Mouse (Mus musculus): ENCODE measurements around the gene Focad. TPM values are rescaled to one million over a fixed set of nuclear protein-coding genes. Genes with fewer than 3 reads are reported as not detected.
"Not testable (repeated sequence)": the region's sequence is repeated elsewhere in the genome, so short reads cannot be mapped to it uniquely, and the experiment has no call there.

The Focad gene
- polyA plus RNA-seq, 1 experiment from 2014 or later = 17.7 TPM

DNA sequence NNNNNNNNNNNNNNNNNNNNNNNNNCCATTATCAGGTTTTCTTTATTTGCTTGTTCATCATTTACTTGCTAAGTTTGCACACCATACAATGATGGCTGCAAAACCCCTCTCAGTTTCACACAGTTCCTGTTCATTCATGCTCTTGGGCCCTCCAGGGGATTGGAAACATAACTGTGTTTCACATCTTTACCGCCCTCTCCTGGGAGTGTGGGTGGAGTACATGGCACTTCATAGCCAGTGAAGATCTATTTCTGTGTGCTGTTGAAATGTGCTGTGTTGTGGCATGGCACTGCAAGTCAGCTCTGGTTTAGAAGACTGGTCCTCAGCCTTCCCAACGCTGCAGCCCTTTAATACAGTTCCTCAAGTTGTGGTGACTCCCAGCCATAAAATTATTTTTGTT, 262.2 kb downstream of the Focad start:
- WGBS = 67% methylated on average over 2 of the region's 2 CpGs
- Histone ChIP-seq H3K4me3 (ENCODE audit: low read depth, low read length) (no peak overlapping the region), H3K36me3 (ENCODE audit: control insufficient read depth, insufficient read depth, low read length) (no peaks in the 10 kb centered on the region), H3K4me2 (ENCODE audit: low read depth, low read length, severe bottlenecking) (no peak overlapping the region), H3K27me3 (ENCODE audit: control insufficient read depth, insufficient read depth, low read length) (no peaks in the 10 kb centered on the region), H3K9me3 (ENCODE audit: control insufficient read depth, low read length) (no peaks in the 10 kb centered on the region), H3K4me1 (replicated peaks; ENCODE audit: control insufficient read depth, insufficient read depth, low read length) (no peaks in the 10 kb centered on the region), H3K27ac (ENCODE audit: low read depth, low read length) (no peak overlapping the region), H3K9ac (ENCODE audit: low read length) (no peak overlapping the region)
- ATAC-seq (replicated peaks; ENCODE audit: low FRiP score) (no peak), DNase-seq (ENCODE audit: low spot score) (no peak)

DNA sequence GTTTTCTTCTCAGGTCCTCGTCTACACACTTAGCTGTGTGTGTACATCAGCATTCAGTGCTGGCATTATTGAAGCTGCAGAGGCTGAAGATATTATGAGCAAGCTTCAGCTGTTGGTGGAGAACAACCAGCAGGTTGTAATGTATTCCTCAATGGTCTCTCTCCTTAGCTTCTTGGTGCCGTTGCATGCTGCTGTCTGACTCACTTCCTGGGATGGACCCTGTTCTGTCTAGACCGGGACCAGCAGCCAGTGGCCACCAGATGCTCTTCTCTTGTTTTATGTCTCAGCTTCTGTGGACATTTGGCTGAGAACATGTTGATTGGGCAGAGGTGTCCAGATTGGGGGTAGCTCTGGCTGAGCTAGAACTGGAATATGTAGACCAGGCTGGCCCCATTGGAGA, 263.0 kb downstream of the Focad start:
- no peak overlapping the region for H3K27ac ChIP-seq (ENCODE audit: low read depth, low read length)
- H3K4me3 ChIP-seq (ENCODE audit: low read depth, low read length) = no peak overlapping the region
- no peak overlapping the region for H3K4me2 ChIP-seq (ENCODE audit: low read depth, low read length, severe bottlenecking)
- no peak overlapping the region for H3K9ac ChIP-seq (ENCODE audit: low read length)
- H3K36me3 ChIP-seq (ENCODE audit: control insufficient read depth, insufficient read depth, low read length) = no peaks in the 10 kb centered on the region
- H3K4me1 ChIP-seq (replicated peaks; ENCODE audit: control insufficient read depth, insufficient read depth, low read length) = no peaks in the 10 kb centered on the region
- no peak for DNase-seq (ENCODE audit: low spot score)
- H3K9me3 ChIP-seq (ENCODE audit: control insufficient read depth, low read length) = no peaks in the 10 kb centered on the region
- no peak for ATAC-seq (replicated peaks; ENCODE audit: low FRiP score)
- WGBS = 86% methylated on average over 3 of the region's 3 CpGs
- no peaks in the 10 kb centered on the region for H3K27me3 ChIP-seq (ENCODE audit: control insufficient read depth, insufficient read depth, low read length)

DNA sequence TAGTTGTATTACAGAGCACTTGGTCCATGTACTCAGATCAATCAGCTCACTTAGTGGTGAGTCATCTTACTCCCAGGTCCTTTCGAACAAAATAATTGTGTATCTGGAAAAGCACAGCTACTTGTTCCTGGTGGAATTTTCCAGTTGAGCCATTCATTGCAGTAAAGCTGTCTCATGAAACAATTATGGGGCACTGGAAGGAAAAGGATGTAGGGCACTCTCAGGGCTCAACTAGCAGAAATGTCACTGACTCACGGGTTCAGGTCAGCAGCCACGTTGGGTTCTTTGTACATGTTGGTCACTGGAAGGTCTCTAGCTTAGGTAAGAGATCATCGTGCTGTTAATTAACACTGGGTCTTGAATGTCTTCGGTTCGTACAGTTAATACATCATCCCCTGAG, 275.5 kb downstream of the Focad start:
- 85% methylated on average over 6 of the region's 6 CpGs for WGBS
- ATAC-seq (replicated peaks; ENCODE audit: low FRiP score) = no peak
- no peaks in the 10 kb centered on the region for H3K27me3 ChIP-seq (ENCODE audit: control insufficient read depth, insufficient read depth, low read length)
- no peaks in the 10 kb centered on the region for H3K36me3 ChIP-seq (ENCODE audit: control insufficient read depth, insufficient read depth, low read length)
- H3K9me3 ChIP-seq (ENCODE audit: control insufficient read depth, low read length) = no peaks in the 10 kb centered on the region
- no peak overlapping the region for H3K9ac ChIP-seq (ENCODE audit: low read length)
- no peak overlapping the region for H3K4me3 ChIP-seq (ENCODE audit: low read depth, low read length)
- DNase-seq (ENCODE audit: low spot score) = no peak
- no peak overlapping the region for H3K27ac ChIP-seq (ENCODE audit: low read depth, low read length)
- H3K4me2 ChIP-seq (ENCODE audit: low read depth, low read length, severe bottlenecking) = no peak overlapping the region
- H3K4me1 ChIP-seq (replicated peaks; ENCODE audit: control insufficient read depth, insufficient read depth, low read length) = peaks cover 2% of the 10 kb centered on the region; the same call in 1 of the 2 replicates

DNA sequence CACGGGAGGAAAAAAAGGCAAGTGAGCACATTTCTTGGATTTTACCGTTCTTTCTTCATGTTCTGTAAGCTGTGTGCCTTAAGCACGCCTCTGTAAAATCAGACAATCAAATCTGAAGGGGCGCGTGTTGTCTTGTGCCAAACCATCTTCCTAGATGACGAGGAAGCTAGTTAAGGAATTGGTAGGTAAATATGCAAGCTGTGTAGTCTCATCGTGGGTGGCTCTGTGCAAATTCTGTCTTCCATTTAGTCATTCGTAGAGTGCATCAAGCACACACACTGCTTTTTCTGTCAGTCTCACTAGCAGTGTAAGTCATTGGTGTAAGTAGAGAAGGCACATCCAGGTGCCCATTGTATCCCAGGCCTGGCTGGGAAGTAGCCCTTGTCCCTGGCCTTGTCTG, 276.4 kb downstream of the Focad start:
- no peak overlapping the region for H3K4me3 ChIP-seq (ENCODE audit: low read depth, low read length)
- H3K27me3 ChIP-seq (ENCODE audit: control insufficient read depth, insufficient read depth, low read length) = no peaks in the 10 kb centered on the region
- no peak overlapping the region for H3K4me2 ChIP-seq (ENCODE audit: low read depth, low read length, severe bottlenecking)
- no peak overlapping the region for H3K9ac ChIP-seq (ENCODE audit: low read length)
- no peaks in the 10 kb centered on the region for H3K9me3 ChIP-seq (ENCODE audit: control insufficient read depth, low read length)
- H3K36me3 ChIP-seq (ENCODE audit: control insufficient read depth, insufficient read depth, low read length) = no peaks in the 10 kb centered on the region
- ATAC-seq (replicated peaks; ENCODE audit: low FRiP score) (no peak), DNase-seq (ENCODE audit: low spot score) (no peak)
- no peak overlapping the region for H3K27ac ChIP-seq (ENCODE audit: low read depth, low read length)
- WGBS = 89% methylated on average over 8 of the region's 8 CpGs
- peaks cover 2% of the 10 kb centered on the region; the same call in 1 of the 2 replicates for H3K4me1 ChIP-seq (replicated peaks; ENCODE audit: control insufficient read depth, insufficient read depth, low read length)

DNA sequence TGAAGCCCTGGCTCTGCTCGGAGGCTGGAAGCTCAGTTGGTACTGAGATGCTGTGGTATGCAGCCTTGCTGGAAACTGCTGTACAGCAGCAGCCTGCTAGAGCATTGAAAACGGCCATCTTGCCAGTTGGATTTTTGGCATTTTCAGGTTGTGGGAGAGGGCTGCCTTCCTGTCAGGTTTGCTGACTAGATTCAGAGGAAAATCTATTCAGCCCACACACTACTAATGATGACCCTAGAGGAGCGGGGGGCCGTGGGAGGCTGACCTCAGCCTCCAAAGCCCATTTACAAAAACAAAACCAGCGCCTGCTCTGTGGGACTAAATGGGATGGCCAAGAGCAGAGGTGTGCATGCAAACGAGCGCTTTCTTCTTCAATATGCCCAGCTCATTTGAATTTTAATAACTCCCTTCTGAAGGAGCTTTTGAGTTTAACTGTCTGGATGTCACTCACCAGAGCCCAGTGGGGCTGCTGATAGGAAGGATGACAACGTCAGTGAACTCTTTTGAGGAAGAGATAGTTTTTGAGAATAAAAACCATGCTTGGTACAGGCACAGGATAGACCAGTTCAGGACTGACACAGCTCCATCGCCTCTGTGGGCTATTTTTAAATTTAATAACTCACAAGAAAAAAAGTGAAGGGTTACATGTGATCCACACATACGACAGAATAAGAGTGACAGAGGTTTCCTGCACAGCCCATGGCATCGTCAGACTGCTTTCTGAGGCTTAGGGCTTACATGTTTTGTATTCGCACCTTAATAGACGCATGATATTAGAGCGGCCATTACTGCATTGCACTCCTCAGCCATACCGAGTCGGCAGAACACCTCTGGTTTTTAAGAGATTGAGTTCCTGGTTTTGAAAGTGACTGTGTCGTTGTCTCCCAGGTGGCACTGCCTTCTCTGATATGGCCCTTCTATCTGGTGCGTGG, 278.1 kb downstream of the Focad start:
- no peaks in the 10 kb centered on the region for H3K9me3 ChIP-seq (ENCODE audit: control insufficient read depth, low read length)
- peak overlapping the region; percentile 53; the same call in 1 of the 2 replicates for H3K27ac ChIP-seq (ENCODE audit: low read depth, low read length)
- H3K36me3 ChIP-seq (ENCODE audit: control insufficient read depth, insufficient read depth, low read length) = no peaks in the 10 kb centered on the region
- H3K27me3 ChIP-seq (ENCODE audit: control insufficient read depth, insufficient read depth, low read length) = no peaks in the 10 kb centered on the region
- peak overlapping the region; percentile 15; the same call in 1 of the 2 replicates for H3K4me2 ChIP-seq (ENCODE audit: low read depth, low read length, severe bottlenecking)
- no peak overlapping the region for H3K4me3 ChIP-seq (ENCODE audit: low read depth, low read length)
- peaks cover 2% of the 10 kb centered on the region; the same call in 1 of the 2 replicates for H3K4me1 ChIP-seq (replicated peaks; ENCODE audit: control insufficient read depth, insufficient read depth, low read length)
- DNase-seq (ENCODE audit: low spot score) (peak; percentile 53), ATAC-seq (replicated peaks; ENCODE audit: low FRiP score) (peak; percentile 84)
- H3K9ac ChIP-seq (ENCODE audit: low read length) = no peak overlapping the region; the same call in 1 of the 2 replicates
- WGBS = 52% methylated on average over 18 of the region's 18 CpGs

DNA sequence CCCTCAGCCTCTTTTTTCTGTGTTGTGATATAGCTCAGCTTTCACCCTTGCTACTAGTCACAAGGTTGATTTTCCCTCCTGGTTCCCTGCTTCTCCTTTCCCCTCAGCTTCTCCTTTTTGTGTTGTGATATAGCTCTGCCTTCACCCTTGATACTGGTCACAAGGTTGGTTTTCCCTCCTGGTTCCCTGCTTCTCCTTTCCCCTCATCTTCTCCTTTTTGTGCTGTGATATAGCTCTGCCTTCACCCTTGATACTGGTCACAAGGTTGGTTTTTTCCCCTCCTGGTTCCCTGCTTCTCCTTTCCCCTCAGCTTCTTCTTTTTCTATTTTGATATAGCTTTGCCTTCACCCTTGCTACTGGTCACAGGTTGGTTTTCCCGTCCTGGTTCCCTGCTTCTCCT, 295.6 kb downstream of the Focad start:
- Histone ChIP-seq H3K4me3 (ENCODE audit: low read depth, low read length) (no peak overlapping the region), H3K36me3 (ENCODE audit: control insufficient read depth, insufficient read depth, low read length) (no peaks in the 10 kb centered on the region), H3K27ac (ENCODE audit: low read depth, low read length) (no peak overlapping the region), H3K27me3 (ENCODE audit: control insufficient read depth, insufficient read depth, low read length) (no peaks in the 10 kb centered on the region), H3K9me3 (ENCODE audit: control insufficient read depth, low read length) (no peaks in the 10 kb centered on the region), H3K9ac (ENCODE audit: low read length) (no peak overlapping the region), H3K4me1 (replicated peaks; ENCODE audit: control insufficient read depth, insufficient read depth, low read length) (no peaks in the 10 kb centered on the region), H3K4me2 (ENCODE audit: low read depth, low read length, severe bottlenecking) (no peak overlapping the region)
- no peak for DNase-seq (ENCODE audit: low spot score)
- WGBS = 82% methylated on average over 1 of the region's 1 CpGs
- ATAC-seq (replicated peaks; ENCODE audit: low FRiP score) = no peak

DNA sequence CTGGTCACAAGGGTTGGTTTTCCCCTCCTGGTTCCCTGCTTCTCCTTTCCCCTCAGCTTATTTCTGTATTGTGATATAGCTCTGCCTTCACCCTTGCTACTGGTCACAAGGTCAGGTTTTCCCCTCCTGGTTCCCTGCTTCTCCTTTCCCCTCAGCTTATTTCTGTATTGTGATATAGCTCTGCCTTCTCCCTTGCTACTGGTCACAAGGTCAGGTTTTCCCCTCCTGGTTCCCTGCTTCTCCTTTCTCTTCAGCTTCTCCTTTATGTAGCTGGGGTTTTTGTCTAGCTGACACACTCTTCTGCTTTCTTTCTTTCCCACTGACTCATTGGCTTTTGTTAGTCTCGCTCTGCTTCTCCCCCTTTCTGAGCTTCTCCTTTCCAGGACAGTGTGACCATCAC, 296.2 kb downstream of the Focad start:
- not testable (repeated sequence) for H3K27me3 ChIP-seq (ENCODE audit: control insufficient read depth, insufficient read depth, low read length); H3K36me3 ChIP-seq (ENCODE audit: control insufficient read depth, insufficient read depth, low read length); H3K9ac ChIP-seq (ENCODE audit: low read length); H3K9me3 ChIP-seq (ENCODE audit: control insufficient read depth, low read length); DNase-seq (ENCODE audit: low spot score); ATAC-seq (replicated peaks; ENCODE audit: low FRiP score); H3K4me2 ChIP-seq (ENCODE audit: low read depth, low read length, severe bottlenecking); H3K27ac ChIP-seq (ENCODE audit: low read depth, low read length); H3K4me1 ChIP-seq (replicated peaks; ENCODE audit: control insufficient read depth, insufficient read depth, low read length); H3K4me3 ChIP-seq (ENCODE audit: low read depth, low read length)
- WGBS = 52% methylated on average over 1 of the region's 1 CpGs

DNA sequence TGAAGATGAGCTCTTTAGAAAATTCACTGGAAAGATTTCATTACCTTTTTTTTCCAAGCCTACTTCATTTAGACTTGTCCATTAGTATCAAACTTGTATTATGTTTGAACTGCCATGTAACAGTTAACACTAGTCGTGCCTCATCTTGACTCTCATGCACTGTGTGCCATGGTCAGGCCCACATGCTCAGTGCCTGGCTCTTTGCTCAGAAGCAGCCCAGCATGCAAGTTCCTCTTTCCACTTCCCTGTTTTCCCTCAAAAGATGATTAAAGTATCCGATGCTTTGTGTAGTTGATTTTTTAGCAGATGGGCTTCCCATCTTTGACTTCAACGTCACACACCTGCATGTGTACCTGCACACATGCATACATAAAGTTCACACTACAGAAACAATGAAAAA, 301.3 kb downstream of the Focad start:
- no peak overlapping the region for H3K4me2 ChIP-seq (ENCODE audit: low read depth, low read length, severe bottlenecking)
- H3K27me3 ChIP-seq (ENCODE audit: control insufficient read depth, insufficient read depth, low read length) = no peaks in the 10 kb centered on the region
- no peak overlapping the region for H3K9ac ChIP-seq (ENCODE audit: low read length)
- H3K9me3 ChIP-seq (ENCODE audit: control insufficient read depth, low read length) = no peaks in the 10 kb centered on the region
- 90% methylated on average over 3 of the region's 3 CpGs for WGBS
- H3K4me1 ChIP-seq (replicated peaks; ENCODE audit: control insufficient read depth, insufficient read depth, low read length) = no peaks in the 10 kb centered on the region
- ATAC-seq (replicated peaks; ENCODE audit: low FRiP score) = no peak
- DNase-seq (ENCODE audit: low spot score) = no peak
- H3K36me3 ChIP-seq (ENCODE audit: control insufficient read depth, insufficient read depth, low read length) = no peaks in the 10 kb centered on the region
- no peak overlapping the region for H3K27ac ChIP-seq (ENCODE audit: low read depth, low read length)
- no peak overlapping the region for H3K4me3 ChIP-seq (ENCODE audit: low read depth, low read length)

Measured in forebrain, embryonic 11.5 days (tissue).